Mouse (Mus musculus) small intestine, adult 2 months (tissue): ENCODE measurements at regions not wholly inside any gene's neighbourhood (a gene's known extent, or its start where the extent isn't known, plus 50 kb on each side); places are given as distances from the start of the nearest gene placed in this dataset.

Experiments
- CTCF ChIP-seq: fragments of 200-500 bp; IDR thresholded peaks from 2 replicates; pipeline ENCODE4 v1.5.1; 2012; ENCODE audit warnings: low read depth, mild to moderate bottlenecking, control low read depth, inconsistent platforms, low read length, moderate library complexity, mixed read lengths; ENCODE audit not compliant: insufficient replicate concordance, insufficient read length; ENCODE audit errors: extremely low read depth
- POLR2A ChIP-seq: fragments of 200-500 bp; IDR thresholded peaks from 2 replicates; pipeline ENCODE4 v1.6.1; 2012; ENCODE audit warnings: low read depth, mild to moderate bottlenecking, control low read depth, inconsistent platforms, low read length, moderate library complexity

DNA sequence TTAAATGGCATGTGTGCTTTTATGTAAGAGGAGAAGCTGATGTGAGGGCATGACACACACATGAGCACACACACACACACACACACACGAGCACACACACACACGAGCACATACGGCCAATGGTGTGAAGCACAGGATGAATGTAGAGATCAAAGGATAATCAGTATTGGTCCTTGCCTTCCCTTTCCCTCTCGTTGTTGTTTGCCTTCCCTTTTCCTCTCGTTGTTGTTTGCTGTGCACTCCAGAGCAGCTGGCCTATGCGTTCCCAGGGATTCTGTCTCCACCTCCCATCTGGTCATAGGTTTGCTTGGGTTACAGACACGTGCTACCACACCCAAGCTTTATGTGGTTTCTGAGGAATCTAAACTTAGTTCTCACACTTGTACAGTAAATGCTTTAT lies 165.8 kb downstream of the Enc1 start:
- no peak for TF ChIP-seq CTCF
- no peak for TF ChIP-seq POLR2A
